Mouse (Mus musculus): ENCODE measurements around the gene Nradd. TPM values are rescaled to one million over a fixed set of nuclear protein-coding genes. Genes with fewer than 3 reads are reported as not detected.

Gene Nradd
- polyA plus RNA-seq (2012; rRNA removed) = 27.8 and 30.0 TPM in 2 replicates

GRCm38 (mm10) chr9:110624361-110625166 is at the start of gene Nradd:
Nradd (minus strand) TSS chr9:110624452.

GRCm38 (mm10) chr9:110656249-110657221 is 32.3 kb upstream of the Nradd start, which contains the start of gene Ccdc12:
Ccdc12 (plus strand) TSS chr9:110656503.

GRCm38 (mm10) chr9:110653655-110654461 is 29.6 kb upstream of the Nradd start, which contains the start of gene Nbeal2:
Nbeal2 (minus strand) TSS chr9:110654161.

Other genes starting within 250 kb of the Nradd start
- gene Ptpn23, start 216.2 kb downstream of the Nradd start, polyA plus RNA-seq (2012; rRNA removed) = 38.1 and 48.7 TPM in 2 replicates
- 0.85 and 0.98 TPM in 2 replicates for gene Ngp, start 204.7 kb downstream of the Nradd start, polyA plus RNA-seq (2012; rRNA removed)
- gene Klhl18, start 147.8 kb downstream of the Nradd start, polyA plus RNA-seq (2012; rRNA removed) = 29.9 and 33.6 TPM in 2 replicates
- 3.0 and 3.1 TPM in 2 replicates for gene Kif9, start 147.5 kb downstream of the Nradd start, polyA plus RNA-seq (2012; rRNA removed)
- gene Setd2, start 91.9 kb downstream of the Nradd start, polyA plus RNA-seq (2012; rRNA removed) = 90.3 and 92.1 TPM in 2 replicates
- 10.3 and 11.3 TPM in 2 replicates for gene Nbeal2, start 29.7 kb upstream of the Nradd start, polyA plus RNA-seq (2012; rRNA removed)
- 101 and 103 TPM in 2 replicates for gene Ccdc12, start 32.1 kb upstream of the Nradd start, polyA plus RNA-seq (2012; rRNA removed)
- gene Myl3, start 117.4 kb upstream of the Nradd start, polyA plus RNA-seq (2012; rRNA removed) = 0.39 and 5.7 TPM in 2 replicates
- gene Pth1r, start 122.7 kb upstream of the Nradd start, polyA plus RNA-seq (2012; rRNA removed) = 17.1 and 36.9 TPM in 2 replicates
- not detected in 2 replicates for gene Prss42, start 173.7 kb upstream of the Nradd start, polyA plus RNA-seq (2012; rRNA removed)
- not detected in 2 replicates for gene Prss44, start 189.5 kb upstream of the Nradd start, polyA plus RNA-seq (2012; rRNA removed)
- gene Prss43, start 202.2 kb upstream of the Nradd start, polyA plus RNA-seq (2012; rRNA removed) = not detected in 2 replicates
- gene Prss45, start 210.1 kb upstream of the Nradd start, polyA plus RNA-seq (2012; rRNA removed) = 0.09 and 0.11 TPM in 2 replicates
- 0.04 TPM in 1 of 2 replicates, not detected in the other for gene Prss46, start 220.1 kb upstream of the Nradd start, polyA plus RNA-seq (2012; rRNA removed)
- 0.06 and 0.12 TPM in 2 replicates for gene Prss50, start 233.5 kb upstream of the Nradd start, polyA plus RNA-seq (2012; rRNA removed)

Data from central nervous system, embryonic 14 days (tissue).